Mouse (Mus musculus) kidney, postnatal 0 days (tissue): ENCODE measurements around the gene Tbpl1. TPM values are rescaled to one million over a fixed set of nuclear protein-coding genes. Genes with fewer than 3 reads are reported as not detected.

ENCODE experiments used
- ATAC-seq: fragments of 200-750 bp; cut with Nextera tagmentation; replicated peaks from 2 replicates; pipeline ENCODE4 v1.8.0; 2017; ENCODE audit warnings: low read depth, moderate number of reproducible peaks, moderate TSS enrichment, moderate library complexity; ENCODE audit not compliant: low FRiP score
- DNase-seq: peaks from one replicate; pipeline ENCODE4 v3.0.0-alpha.2; 2016; ENCODE audit warnings: low spot score
- H3K27ac ChIP-seq: fragments of 300-500 bp; sonication (generic); 2 replicates; pipeline ENCODE4 v1.5.1; 2014; ENCODE audit warnings: mild to moderate bottlenecking
- H3K27me3 ChIP-seq: fragments of 300-500 bp; sonication (generic); 2 replicates; pipeline ENCODE4 v1.6.1; 2014; ENCODE audit warnings: low read length, mixed read lengths; ENCODE audit not compliant: insufficient read depth
- H3K36me3 ChIP-seq: fragments of 300-500 bp; sonication (generic); 2 replicates; pipeline ENCODE4 v1.6.1; 2014; ENCODE audit warnings: low read length, mixed read lengths; ENCODE audit not compliant: insufficient read depth
- H3K4me1 ChIP-seq: fragments of 300-500 bp; sonication (generic); replicated peaks from 2 replicates; pipeline ENCODE4 v1.6.1; 2014; ENCODE audit warnings: antibody characterized with exemption, low read length, mixed read lengths; ENCODE audit not compliant: insufficient read depth
- H3K4me2 ChIP-seq: fragments of 300-500 bp; sonication (generic); 2 replicates; pipeline ENCODE4 v1.6.1; 2014; ENCODE audit warnings: mild to moderate bottlenecking, low read length, moderate library complexity, mixed read lengths
- H3K4me3 ChIP-seq: fragments of 300-500 bp; sonication (generic); replicated peaks from 2 replicates; pipeline ENCODE4 v1.5.1; 2014; ENCODE audit warnings: low read depth, low read length
- H3K9ac ChIP-seq: fragments of 300-500 bp; sonication (generic); 2 replicates; pipeline ENCODE4 v1.6.1; 2014; ENCODE audit warnings: low read depth, low read length
- H3K9me3 ChIP-seq: fragments of 300-500 bp; sonication (generic); replicated peaks from 2 replicates; pipeline ENCODE4 v1.6.1; 2016; ENCODE audit warnings: low read length, inconsistent platforms, mixed read lengths
- CTCF ChIP-seq: IDR thresholded peaks from 2 replicates; pipeline ENCODE4 v1.5.1; 2016; ENCODE audit warnings: antibody characterized with exemption, low read depth, mild to moderate bottlenecking, moderate library complexity
- WGBS: fragments of 180-500 bp; shearing (Covaris S2); extraction: QIAGEN DNeasy Blood & Tissue Kit; methylation state at CpG from one replicate; pipeline ENCODE4 v1.1.7; 2014; 5-methylcytosine and 5-hydroxymethylcytosine counted together
- microRNA-seq: library from miRNA; unstranded; fragments of <30 nt; microRNA quantifications from one replicate; pipeline ENCODE4, GENCODE M21; 2016
- polyA plus RNA-seq: library from polyadenylated mRNA; unstranded; fragments of >200 nt; fragmentation: Nextera tagmentation; extraction: Ambion mirVana; gene quantifications from 2 replicates; pipeline ENCODE4 v1.2.1, GENCODE M21; 2015

The Tbpl1 gene
- polyA plus RNA-seq, 1 experiment from 2014 or later = 58.3 TPM

DNA sequence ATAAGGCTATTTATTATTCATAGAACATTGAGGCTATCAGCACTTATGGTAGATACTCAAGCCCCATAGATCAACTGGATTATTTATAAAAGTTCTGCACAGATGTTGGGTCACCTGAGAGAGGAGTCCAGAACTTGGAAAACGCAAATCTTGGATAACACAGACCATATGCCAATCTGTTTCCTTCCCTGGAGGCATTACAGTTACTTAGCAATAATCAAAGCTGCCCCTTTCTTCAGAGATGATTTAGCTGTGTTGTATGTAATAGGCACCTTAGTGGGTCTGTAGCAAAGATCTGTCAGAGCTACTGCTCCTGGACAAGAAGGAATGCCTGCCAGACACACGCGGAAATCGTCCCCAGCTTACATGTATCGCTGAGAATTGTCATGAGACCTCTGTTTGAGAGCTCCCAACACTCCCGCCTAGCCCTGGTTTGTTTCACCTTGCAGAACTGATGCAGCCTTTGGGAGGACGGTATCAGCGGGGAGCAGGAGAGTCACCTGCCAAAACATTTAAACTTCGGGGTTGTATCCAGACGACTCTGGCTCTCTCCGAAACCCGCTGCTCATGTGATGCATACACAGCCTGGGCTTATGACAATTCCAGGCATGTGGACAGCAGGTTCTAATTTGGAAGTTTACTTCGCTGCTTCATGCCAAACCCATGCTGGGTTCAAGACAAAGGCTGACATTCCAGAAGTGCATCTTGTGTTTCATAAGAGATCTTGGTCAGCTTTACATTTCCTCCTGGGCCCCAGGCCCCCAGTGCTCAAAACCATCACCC lies 55.7 kb downstream of the Tbpl1 start:
- Histone ChIP-seq H3K4me3 (no peak overlapping the region), H3K36me3 (no peaks in the 10 kb centered on the region), H3K27ac (no peak overlapping the region), H3K9me3 (no peaks in the 10 kb centered on the region), H3K4me1 (no peaks in the 10 kb centered on the region), H3K27me3 (no peaks in the 10 kb centered on the region), H3K9ac (no peak overlapping the region), H3K4me2 (no peak overlapping the region)
- 77% methylated on average over 13 of the region's 13 CpGs for WGBS
- ATAC-seq = no peak
- TF ChIP-seq CTCF = no peak
- DNase-seq = no peak

DNA sequence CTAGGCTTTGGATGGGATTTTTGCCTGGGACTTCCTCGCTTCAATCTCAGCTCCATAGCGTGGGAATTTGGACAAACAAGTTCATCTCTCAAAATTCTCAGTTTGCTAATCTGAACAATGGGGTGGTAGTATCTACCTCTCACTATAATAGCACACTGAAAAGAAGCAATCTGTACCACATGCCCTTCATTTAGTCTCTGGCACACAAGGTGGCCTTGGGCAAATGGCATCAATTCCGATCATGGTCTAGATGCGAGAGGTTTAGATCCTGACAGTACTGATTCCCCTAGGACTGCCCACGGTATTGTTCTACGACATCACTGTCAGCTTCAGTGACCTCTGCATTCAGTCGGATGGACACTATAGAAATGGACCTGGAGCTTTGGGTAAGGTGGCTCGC lies 57.6 kb downstream of the Tbpl1 start:
- TF ChIP-seq CTCF = no peak
- Histone ChIP-seq H3K4me2 (no peak overlapping the region), H3K4me3 (no peak overlapping the region), H3K27ac (no peak overlapping the region), H3K9me3 (no peaks in the 10 kb centered on the region), H3K36me3 (no peaks in the 10 kb centered on the region), H3K9ac (no peak overlapping the region), H3K4me1 (no peaks in the 10 kb centered on the region), H3K27me3 (no peaks in the 10 kb centered on the region)
- WGBS = 91% methylated on average over 8 of the region's 8 CpGs
- ATAC-seq = no peak
- DNase-seq = no peak

- Histone ChIP-seq H3K9me3 (no peaks in the 10 kb centered on the region), H3K27ac (no peak overlapping the region), H3K9ac (no peak overlapping the region), H3K4me3 (no peak overlapping the region), H3K4me2 (no peak overlapping the region), H3K36me3 (no peaks in the 10 kb centered on the region), H3K27me3 (no peaks in the 10 kb centered on the region), H3K4me1 (no peaks in the 10 kb centered on the region)
- no peak for TF ChIP-seq CTCF
- ATAC-seq (no peak), DNase-seq (no peak)
- WGBS = 81% methylated on average over 13 of the region's 13 CpGs
Measured at GRCm38 (mm10) chr10:22668509-22668908, 63.2 kb downstream of the Tbpl1 start.

- no peak overlapping the region for H3K27ac ChIP-seq
- no peaks in the 10 kb centered on the region for H3K9me3 ChIP-seq
- no peak overlapping the region for H3K4me3 ChIP-seq
- H3K36me3 ChIP-seq = no peaks in the 10 kb centered on the region
- H3K27me3 ChIP-seq = no peaks in the 10 kb centered on the region
- no peak for TF ChIP-seq CTCF
- H3K9ac ChIP-seq = no peak overlapping the region
- DNase-seq (no peak), ATAC-seq (no peak)
- H3K4me1 ChIP-seq = no peaks in the 10 kb centered on the region
- H3K4me2 ChIP-seq = no peak overlapping the region
- 81% methylated on average over 5 of the region's 5 CpGs for WGBS
Measured at GRCm38 (mm10) chr10:22660286-22661000, 71.3 kb downstream of the Tbpl1 start.

GRCm38 (mm10) chr10:22659386-22659725 lies 72.4 kb downstream of the Tbpl1 start:
- TF ChIP-seq CTCF = no peak
- H3K4me3 ChIP-seq = no peak overlapping the region
- no peak overlapping the region for H3K4me2 ChIP-seq
- no peak overlapping the region for H3K27ac ChIP-seq
- no peaks in the 10 kb centered on the region for H3K4me1 ChIP-seq
- no peaks in the 10 kb centered on the region for H3K9me3 ChIP-seq
- H3K36me3 ChIP-seq = no peaks in the 10 kb centered on the region
- no peak overlapping the region for H3K9ac ChIP-seq
- WGBS = 84% methylated on average over 10 of the region's 10 CpGs
- no peak for ATAC-seq
- H3K27me3 ChIP-seq = no peaks in the 10 kb centered on the region
- DNase-seq = no peak

- 25% methylated on average over 23 of the region's 23 CpGs for WGBS
- peak; percentile 48 for DNase-seq
- ATAC-seq = peak; percentile 65; the same call in 1 of the 2 replicates
- TF ChIP-seq CTCF = no peak
- Histone ChIP-seq H3K4me2 (peak overlapping the region; percentile 27), H3K4me1 (no peaks in the 10 kb centered on the region), H3K27me3 (no peaks in the 10 kb centered on the region), H3K36me3 (no peaks in the 10 kb centered on the region), H3K9ac (no peak overlapping the region), H3K4me3 (no peak overlapping the region), H3K27ac (no peak overlapping the region), H3K9me3 (no peaks in the 10 kb centered on the region)
Measured at GRCm38 (mm10) chr10:22658534-22659385, 73.0 kb downstream of the Tbpl1 start.

Small RNA genes lying within 50 kb of the gene (microRNA-seq; reads per million reads assigned to microRNA genes)
- gene Mir7663 = 1.0 reads per million

Other genes with a start within 250 kb of the Tbpl1 start
- 2.8 and 3.0 TPM in 2 replicates for gene Slc2a12, start 86.9 kb downstream of the Tbpl1 start, polyA plus RNA-seq
- 413 and 438 TPM in 2 replicates for gene Tcf21, start 88.2 kb upstream of the Tbpl1 start, polyA plus RNA-seq